10 mouse cellular contexts compared by ENCODE assay signal in genomic region chr1:74290141-74290540, GRCm38 (mm10). TPM values are rescaled to one million over a fixed set of nuclear protein-coding genes. Genes with fewer than 3 reads are reported as not detected.
DNase-seq lines count a peak whose midpoint lies in the region; ATAC-seq and TF ChIP-seq lines count a peak whose summit lies in the region.
"Had no signal": no experiment of that assay in that cellular context is flagged by ENCODE, and none has a peak within 500 bp of the region (broad histone marks: within the 10 kb centered on the region; RNA-seq: fewer than 3 reads in every experiment).

No protein-coding gene starts in this region.

- H3K9ac ChIP-seq in kidney, embryonic 14.5 days (ENCODE audit: low read depth, low read length), result no peak overlapping the region
- H3K9ac ChIP-seq in midbrain, postnatal 0 days (replicated peaks; ENCODE audit: low read length, poor library complexity, severe bottlenecking), result no peak overlapping the region
- no peak overlapping the region for H3K9ac ChIP-seq in midbrain, embryonic 13.5 days (replicated peaks)
- no peak overlapping the region for H3K9ac ChIP-seq in stomach, embryonic 16.5 days (ENCODE audit: low read length)
- H3K9ac ChIP-seq: hindbrain, embryonic 14.5 days had no signal

- no peak overlapping the region for H3K4me3 ChIP-seq in kidney, adult 2 months (ENCODE audit: insufficient read depth, low read depth, low read length)
- H3K4me3 ChIP-seq in kidney, embryonic 14.5 days (ENCODE audit: low read length), result no peak overlapping the region
- H3K4me3 ChIP-seq in midbrain, postnatal 0 days (ENCODE audit: low read depth, low read length), result no peak overlapping the region
- no peak overlapping the region for H3K4me3 ChIP-seq in midbrain, embryonic 13.5 days (replicated peaks)
- H3K4me3 ChIP-seq in stomach, embryonic 16.5 days (replicated peaks; ENCODE audit: low read length), result no peak overlapping the region

- no peak for TF ChIP-seq POLR2A in kidney, adult 2 months (IDR thresholded peaks at IDR 0.05; ENCODE audit: low read depth, low read length)

- no peak for ATAC-seq in kidney, embryonic 14.5 days (ENCODE audit: low FRiP score, low TSS enrichment)
- ATAC-seq in midbrain, postnatal 0 days (ENCODE audit: low FRiP score), result no peak
- ATAC-seq in midbrain, embryonic 13.5 days, result no peak
- peak; percentile 22; the same call in 1 of the 2 replicates for ATAC-seq in stomach, embryonic 16.5 days (ENCODE audit: insufficient read depth, low FRiP score)

- 73% methylated on average over 5 of the region's 5 CpGs for WGBS in kidney, adult 2 months
- WGBS in kidney, embryonic 14.5 days, result 95% methylated on average over 5 of the region's 5 CpGs
- 93% methylated on average over 5 of the region's 5 CpGs for WGBS in midbrain, postnatal 0 days
- 91% methylated on average over 5 of the region's 5 CpGs for WGBS in midbrain, embryonic 13.5 days
- WGBS in stomach, embryonic 16.5 days, result 71% methylated on average over 5 of the region's 5 CpGs

- no peaks in the 10 kb centered on the region for H3K36me3 ChIP-seq in kidney, adult 2 months (ENCODE audit: control insufficient read depth, insufficient read depth, low read length)
- H3K36me3 ChIP-seq in kidney, embryonic 14.5 days (ENCODE audit: control insufficient read depth, insufficient read depth, low read length), result peaks cover 47% of the 10 kb centered on the region; the same call in 1 of the 2 replicates
- H3K36me3 ChIP-seq in midbrain, postnatal 0 days (ENCODE audit: insufficient read depth, low read length), result peaks cover 29% of the 10 kb centered on the region
- peaks cover 33% of the 10 kb centered on the region for H3K36me3 ChIP-seq in midbrain, embryonic 13.5 days
- peaks cover 14% of the 10 kb centered on the region for H3K36me3 ChIP-seq in stomach, embryonic 16.5 days (ENCODE audit: control insufficient read depth, insufficient read depth, low read length)

- H3K27me3 ChIP-seq in kidney, adult 2 months (replicated peaks; ENCODE audit: control insufficient read depth, insufficient read depth, low read length), result no peaks in the 10 kb centered on the region
- H3K27me3 ChIP-seq in kidney, embryonic 14.5 days (ENCODE audit: control insufficient read depth, insufficient read depth, low read length), result no peaks in the 10 kb centered on the region
- no peaks in the 10 kb centered on the region for H3K27me3 ChIP-seq in midbrain, postnatal 0 days (ENCODE audit: insufficient read depth, low read length)
- no peaks in the 10 kb centered on the region for H3K27me3 ChIP-seq in midbrain, embryonic 13.5 days
- H3K27me3 ChIP-seq in stomach, embryonic 16.5 days (ENCODE audit: control insufficient read depth, insufficient read depth, low read length), result no peaks in the 10 kb centered on the region

- H3K4me2 ChIP-seq in kidney, embryonic 14.5 days (replicated peaks; ENCODE audit: low read depth, low read length), result no peak overlapping the region
- H3K4me2 ChIP-seq in midbrain, postnatal 0 days (ENCODE audit: low read depth, low read length, poor library complexity, severe bottlenecking), result no peak overlapping the region
- H3K4me2 ChIP-seq in midbrain, embryonic 13.5 days (replicated peaks), result no peak overlapping the region
- no peak overlapping the region for H3K4me2 ChIP-seq in stomach, embryonic 16.5 days (ENCODE audit: low read depth, low read length)
- H3K4me2 ChIP-seq: hindbrain, embryonic 14.5 days had no signal

- no peak for TF ChIP-seq CTCF in kidney, adult 2 months (conservative IDR thresholded peaks at IDR 0.05; ENCODE audit: insufficient read depth, insufficient read length, low read depth, low read length)
- no peak for TF ChIP-seq CTCF in midbrain, postnatal 0 days (IDR thresholded peaks at IDR 0.05)

- peak; percentile 62 for DNase-seq in cerebellum, adult 11-12 months
- no peak for DNase-seq in cerebellum, adult 8-10 months
- peak; percentile 24 for DNase-seq in kidney, adult 2 months
- peak; percentile 42 for DNase-seq in midbrain, postnatal 0 days (ENCODE audit: low spot score)
- DNase-seq in thymus, postnatal 36 days, result no peak

- no peak overlapping the region for H3K27ac ChIP-seq in kidney, adult 2 months (ENCODE audit: insufficient read depth, low read depth, low read length)
- no peak overlapping the region for H3K27ac ChIP-seq in kidney, embryonic 14.5 days (ENCODE audit: low read depth, low read length)
- H3K27ac ChIP-seq in midbrain, postnatal 0 days (ENCODE audit: low read depth, low read length), result no peak overlapping the region
- H3K27ac ChIP-seq in midbrain, embryonic 13.5 days, result no peak overlapping the region
- H3K27ac ChIP-seq in stomach, embryonic 16.5 days (ENCODE audit: low read length), result 0 out of 2 replicates have a peak overlapping the region, but pooled peaks have one; percentile 38
- H3K27ac ChIP-seq: hindbrain, embryonic 14.5 days had no signal

- peaks cover 4% of the 10 kb centered on the region for H3K4me1 ChIP-seq in kidney, adult 2 months (ENCODE audit: control insufficient read depth, insufficient read depth, low read length)
- peaks cover 9% of the 10 kb centered on the region for H3K4me1 ChIP-seq in kidney, embryonic 14.5 days (ENCODE audit: control insufficient read depth, insufficient read depth, low read length)
- H3K4me1 ChIP-seq in midbrain, postnatal 0 days (ENCODE audit: insufficient read depth, low read length), result peaks cover 5% of the 10 kb centered on the region; the same call in 1 of the 2 replicates
- peaks cover 21% of the 10 kb centered on the region for H3K4me1 ChIP-seq in midbrain, embryonic 13.5 days (replicated peaks)
- peaks cover 51% of the 10 kb centered on the region for H3K4me1 ChIP-seq in stomach, embryonic 16.5 days (ENCODE audit: control insufficient read depth, insufficient read depth, low read length)

- no peaks in the 10 kb centered on the region for H3K9me3 ChIP-seq in kidney, embryonic 14.5 days (ENCODE audit: control insufficient read depth, low read length)
- no peaks in the 10 kb centered on the region for H3K9me3 ChIP-seq in midbrain, postnatal 0 days (ENCODE audit: low read length)
- H3K9me3 ChIP-seq in midbrain, embryonic 13.5 days, result no peaks in the 10 kb centered on the region
- H3K9me3 ChIP-seq in stomach, embryonic 16.5 days (replicated peaks; ENCODE audit: control insufficient read depth, low read length), result no peaks in the 10 kb centered on the region

RNA-seq across cellular contexts. Expression of gene Pnkd, which starts 5.4 kb away (rescaled TPM):
- 139 and 165 TPM in 2 replicates for polyA plus RNA-seq in kidney, adult 2 months (2012; rRNA removed)
- polyA plus RNA-seq in kidney, embryonic 14.5 days (2014; fragmentation: Nextera tagmentation; extraction: Ambion mirVana), result 126 and 154 TPM in 2 replicates
- 101 and 116 TPM in 2 replicates for total RNA-seq in midbrain, postnatal 0 days (2014; rRNA removed)
- polyA plus RNA-seq in midbrain, postnatal 0 days (2015; fragmentation: Nextera tagmentation; extraction: Ambion mirVana), result 135 and 140 TPM in 2 replicates
- 81.5 and 92.2 TPM in 2 replicates for polyA plus RNA-seq in midbrain, embryonic 13.5 days (2015; fragmentation: Nextera tagmentation; extraction: Ambion mirVana)
- 108 and 119 TPM in 2 replicates for polyA plus RNA-seq in stomach, embryonic 16.5 days (2015; fragmentation: Nextera tagmentation; extraction: Ambion mirVana)

RNA-seq across cellular contexts. Expression of gene Aamp, which starts 5.6 kb away (rescaled TPM):
- 212 and 217 TPM in 2 replicates for polyA plus RNA-seq in kidney, adult 2 months (2012; rRNA removed)
- 249 and 258 TPM in 2 replicates for polyA plus RNA-seq in kidney, embryonic 14.5 days (2014; fragmentation: Nextera tagmentation; extraction: Ambion mirVana)
- total RNA-seq in midbrain, postnatal 0 days (2014; rRNA removed), result 139 and 148 TPM in 2 replicates
- polyA plus RNA-seq in midbrain, postnatal 0 days (2015; fragmentation: Nextera tagmentation; extraction: Ambion mirVana), result 203 and 216 TPM in 2 replicates
- polyA plus RNA-seq in midbrain, embryonic 13.5 days (2015; fragmentation: Nextera tagmentation; extraction: Ambion mirVana), result 198 and 203 TPM in 2 replicates
- polyA plus RNA-seq in stomach, embryonic 16.5 days (2015; fragmentation: Nextera tagmentation; extraction: Ambion mirVana), result 227 and 252 TPM in 2 replicates

RNA-seq across cellular contexts. Expression of gene Gpbar1, which starts 11.8 kb away (rescaled TPM):
- polyA plus RNA-seq in kidney, adult 2 months (2012; rRNA removed), result 0.20 and 0.48 TPM in 2 replicates
- 2.5 and 3.2 TPM in 2 replicates for polyA plus RNA-seq in kidney, embryonic 14.5 days (2014; fragmentation: Nextera tagmentation; extraction: Ambion mirVana)
- 0.52 TPM in 1 of 2 replicates, not detected in the other for total RNA-seq in midbrain, postnatal 0 days (2014; rRNA removed)
- polyA plus RNA-seq in midbrain, postnatal 0 days (2015; fragmentation: Nextera tagmentation; extraction: Ambion mirVana), result 0.16 TPM in 1 of 2 replicates, not detected in the other
- 0.24 and 0.31 TPM in 2 replicates for polyA plus RNA-seq in midbrain, embryonic 13.5 days (2015; fragmentation: Nextera tagmentation; extraction: Ambion mirVana)
- polyA plus RNA-seq in stomach, embryonic 16.5 days (2015; fragmentation: Nextera tagmentation; extraction: Ambion mirVana), result 1.0 and 1.2 TPM in 2 replicates
- polyA plus RNA-seq: neural tube, embryonic 14.5 days had no signal

RNA-seq across cellular contexts. Expression of gene Tmbim1, which starts 15.3 kb away (rescaled TPM):
- 74.1 and 103 TPM in 2 replicates for polyA plus RNA-seq in kidney, adult 2 months (2012; rRNA removed)
- 16.3 and 18.1 TPM in 2 replicates for polyA plus RNA-seq in kidney, embryonic 14.5 days (2014; fragmentation: Nextera tagmentation; extraction: Ambion mirVana)
- 9.8 and 20.7 TPM in 2 replicates for total RNA-seq in midbrain, postnatal 0 days (2014; rRNA removed)
- polyA plus RNA-seq in midbrain, postnatal 0 days (2015; fragmentation: Nextera tagmentation; extraction: Ambion mirVana), result 9.8 and 10.5 TPM in 2 replicates
- 6.3 and 7.1 TPM in 2 replicates for polyA plus RNA-seq in midbrain, embryonic 13.5 days (2015; fragmentation: Nextera tagmentation; extraction: Ambion mirVana)
- polyA plus RNA-seq in stomach, embryonic 16.5 days (2015; fragmentation: Nextera tagmentation; extraction: Ambion mirVana), result 105 and 150 TPM in 2 replicates

RNA-seq across cellular contexts. Expression of gene Arpc2, which starts 54.3 kb away (rescaled TPM):
- polyA plus RNA-seq in kidney, adult 2 months (2012; rRNA removed), result 124 TPM in 2 replicates
- polyA plus RNA-seq in kidney, embryonic 14.5 days (2014; fragmentation: Nextera tagmentation; extraction: Ambion mirVana), result 378 and 417 TPM in 2 replicates
- total RNA-seq in midbrain, postnatal 0 days (2014; rRNA removed), result 149 and 183 TPM in 2 replicates
- 442 and 464 TPM in 2 replicates for polyA plus RNA-seq in midbrain, postnatal 0 days (2015; fragmentation: Nextera tagmentation; extraction: Ambion mirVana)
- polyA plus RNA-seq in midbrain, embryonic 13.5 days (2015; fragmentation: Nextera tagmentation; extraction: Ambion mirVana), result 384 and 393 TPM in 2 replicates
- 544 and 546 TPM in 2 replicates for polyA plus RNA-seq in stomach, embryonic 16.5 days (2015; fragmentation: Nextera tagmentation; extraction: Ambion mirVana)

Comparison
In these comparisons a context has a peak if more than half of its experiments do, and no peak if none do; other contexts are left out.
1. DNase-seq: peak in cerebellum, adult 11-12 months (single experiment), kidney, adult 2 months (single experiment) and midbrain, postnatal 0 days (single experiment); none in cerebellum, adult 8-10 months (single experiment) and thymus, postnatal 36 days (0 of 2).